Mouse (Mus musculus): ENCODE measurements around the gene Klhl2. TPM values are rescaled to one million over a fixed set of nuclear protein-coding genes. Genes with fewer than 3 reads are reported as not detected.

Klhl2 gene
- polyA plus RNA-seq, 2 experiments, result 9.5 to 12.4 TPM

GRCm38 (mm10) chr8:64769586-64769985 lies 80.2 kb downstream of the Klhl2 start:
- WGBS, result 68% methylated on average over 7 of the region's 7 CpGs

GRCm38 (mm10) chr8:64768645-64769044 lies 81.2 kb downstream of the Klhl2 start:
- no peaks in the 10 kb centered on the region for H3K27me3 ChIP-seq (ENCODE audit: control insufficient read depth, insufficient read depth, low read length)
- no peak overlapping the region for H3K27ac ChIP-seq (replicated peaks; ENCODE audit: low read depth, low read length)
- WGBS, result 86% methylated on average over 9 of the region's 9 CpGs
- H3K4me2 ChIP-seq (replicated peaks; ENCODE audit: low read depth, low read length, severe bottlenecking), result no peak overlapping the region
- H3K36me3 ChIP-seq (ENCODE audit: control insufficient read depth, insufficient read depth, low read length), result 0 out of 2 replicates have a peak, but pooled peaks cover 3% of the 10 kb centered on the region
- no peaks in the 10 kb centered on the region for H3K9me3 ChIP-seq (ENCODE audit: control insufficient read depth, low read length)
- no peak for TF ChIP-seq POLR2A (IDR thresholded peaks at IDR 0.05; ENCODE audit: borderline replicate concordance, extremely low read depth, insufficient read depth, insufficient read length)
- no peaks in the 10 kb centered on the region for H3K4me1 ChIP-seq (ENCODE audit: control insufficient read depth, insufficient read depth, low read length)
- DNase-seq (ENCODE audit: low spot score) (no peak), ATAC-seq (ENCODE audit: low FRiP score, low read depth) (no peak)
- H3K9ac ChIP-seq (ENCODE audit: low read depth, low read length, severe bottlenecking), result no peak overlapping the region
- H3K4me3 ChIP-seq (replicated peaks; ENCODE audit: low read length), result no peak overlapping the region

More at GRCm38 (mm10) chr8:64769586-64769985, 80.2 kb downstream of the Klhl2 start:
- Histone ChIP-seq H3K4me2 (replicated peaks; ENCODE audit: low read depth, low read length, severe bottlenecking) (no peak overlapping the region), H3K36me3 (ENCODE audit: control insufficient read depth, insufficient read depth, low read length) (0 out of 2 replicates have a peak, but pooled peaks cover 3% of the 10 kb centered on the region), H3K27me3 (ENCODE audit: control insufficient read depth, insufficient read depth, low read length) (no peaks in the 10 kb centered on the region), H3K9ac (ENCODE audit: low read depth, low read length, severe bottlenecking) (no peak overlapping the region), H3K27ac (replicated peaks; ENCODE audit: low read depth, low read length) (no peak overlapping the region), H3K4me3 (replicated peaks; ENCODE audit: low read length) (no peak overlapping the region), H3K9me3 (ENCODE audit: control insufficient read depth, low read length) (no peaks in the 10 kb centered on the region), H3K4me1 (ENCODE audit: control insufficient read depth, insufficient read depth, low read length) (no peaks in the 10 kb centered on the region)
- no peak for ATAC-seq (ENCODE audit: low FRiP score, low read depth)
- no peak for DNase-seq (ENCODE audit: low spot score)
- TF ChIP-seq POLR2A (IDR thresholded peaks at IDR 0.05; ENCODE audit: borderline replicate concordance, extremely low read depth, insufficient read depth, insufficient read length), result no peak

- TF ChIP-seq POLR2A (IDR thresholded peaks at IDR 0.05; ENCODE audit: borderline replicate concordance, extremely low read depth, insufficient read depth, insufficient read length), result no peak
- H3K36me3 ChIP-seq (ENCODE audit: control insufficient read depth, insufficient read depth, low read length), result 0 out of 2 replicates have a peak, but pooled peaks cover 3% of the 10 kb centered on the region
- no peaks in the 10 kb centered on the region for H3K9me3 ChIP-seq (ENCODE audit: control insufficient read depth, low read length)
- no peak for DNase-seq (ENCODE audit: low spot score)
- 94% methylated on average over 9 of the region's 9 CpGs for WGBS
- no peak overlapping the region for H3K4me3 ChIP-seq (replicated peaks; ENCODE audit: low read length)
- H3K4me1 ChIP-seq (ENCODE audit: control insufficient read depth, insufficient read depth, low read length), result no peaks in the 10 kb centered on the region
- H3K27ac ChIP-seq (replicated peaks; ENCODE audit: low read depth, low read length), result no peak overlapping the region
- no peak overlapping the region for H3K4me2 ChIP-seq (replicated peaks; ENCODE audit: low read depth, low read length, severe bottlenecking)
- ATAC-seq (ENCODE audit: low FRiP score, low read depth), result no peak
- H3K9ac ChIP-seq (ENCODE audit: low read depth, low read length, severe bottlenecking), result no peak overlapping the region
- no peaks in the 10 kb centered on the region for H3K27me3 ChIP-seq (ENCODE audit: control insufficient read depth, insufficient read depth, low read length)
Observed at GRCm38 (mm10) chr8:64767047-64767446, 82.8 kb downstream of the Klhl2 start.

- Histone ChIP-seq H3K4me2 (replicated peaks; ENCODE audit: low read depth, low read length, severe bottlenecking) (no peak overlapping the region), H3K9ac (ENCODE audit: low read depth, low read length, severe bottlenecking) (no peak overlapping the region), H3K36me3 (ENCODE audit: control insufficient read depth, insufficient read depth, low read length) (0 out of 2 replicates have a peak, but pooled peaks cover 3% of the 10 kb centered on the region), H3K9me3 (ENCODE audit: control insufficient read depth, low read length) (no peaks in the 10 kb centered on the region), H3K27ac (replicated peaks; ENCODE audit: low read depth, low read length) (no peak overlapping the region), H3K4me1 (ENCODE audit: control insufficient read depth, insufficient read depth, low read length) (no peaks in the 10 kb centered on the region), H3K27me3 (ENCODE audit: control insufficient read depth, insufficient read depth, low read length) (no peaks in the 10 kb centered on the region), H3K4me3 (replicated peaks; ENCODE audit: low read length) (no peak overlapping the region)
- ATAC-seq (ENCODE audit: low FRiP score, low read depth) (no peak), DNase-seq (ENCODE audit: low spot score) (no peak)
- no peak for TF ChIP-seq POLR2A (IDR thresholded peaks at IDR 0.05; ENCODE audit: borderline replicate concordance, extremely low read depth, insufficient read depth, insufficient read length)
- WGBS, result 51% methylated on average over 9 of the region's 9 CpGs
Observed at GRCm38 (mm10) chr8:64764075-64764474, 85.7 kb downstream of the Klhl2 start.

- Histone ChIP-seq H3K9me3 (ENCODE audit: control insufficient read depth, low read length) (no peaks in the 10 kb centered on the region), H3K4me2 (replicated peaks; ENCODE audit: low read depth, low read length, severe bottlenecking) (no peak overlapping the region), H3K4me1 (ENCODE audit: control insufficient read depth, insufficient read depth, low read length) (no peaks in the 10 kb centered on the region), H3K36me3 (ENCODE audit: control insufficient read depth, insufficient read depth, low read length) (peaks cover 3% of the 10 kb centered on the region; the same call in 1 of the 2 replicates), H3K27me3 (ENCODE audit: control insufficient read depth, insufficient read depth, low read length) (no peaks in the 10 kb centered on the region), H3K9ac (ENCODE audit: low read depth, low read length, severe bottlenecking) (no peak overlapping the region), H3K4me3 (replicated peaks; ENCODE audit: low read length) (no peak overlapping the region), H3K27ac (replicated peaks; ENCODE audit: low read depth, low read length) (no peak overlapping the region)
- 94% methylated on average over 1 of the region's 1 CpGs for WGBS
- DNase-seq (ENCODE audit: low spot score) (no peak), ATAC-seq (ENCODE audit: low FRiP score, low read depth) (no peak)
- TF ChIP-seq POLR2A (IDR thresholded peaks at IDR 0.05; ENCODE audit: borderline replicate concordance, extremely low read depth, insufficient read depth, insufficient read length), result no peak
Observed at GRCm38 (mm10) chr8:64762751-64763150, 87.1 kb downstream of the Klhl2 start.

GRCm38 (mm10) chr8:64761430-64761829 lies 88.4 kb downstream of the Klhl2 start:
- Histone ChIP-seq H3K4me3 (replicated peaks; ENCODE audit: low read length) (no peak overlapping the region), H3K4me1 (ENCODE audit: control insufficient read depth, insufficient read depth, low read length) (no peaks in the 10 kb centered on the region), H3K9me3 (ENCODE audit: control insufficient read depth, low read length) (no peaks in the 10 kb centered on the region), H3K9ac (ENCODE audit: low read depth, low read length, severe bottlenecking) (no peak overlapping the region), H3K27ac (replicated peaks; ENCODE audit: low read depth, low read length) (no peak overlapping the region), H3K27me3 (ENCODE audit: control insufficient read depth, insufficient read depth, low read length) (no peaks in the 10 kb centered on the region), H3K4me2 (replicated peaks; ENCODE audit: low read depth, low read length, severe bottlenecking) (no peak overlapping the region), H3K36me3 (ENCODE audit: control insufficient read depth, insufficient read depth, low read length) (no peaks in the 10 kb centered on the region; the same call in 1 of the 2 replicates)
- TF ChIP-seq POLR2A (IDR thresholded peaks at IDR 0.05; ENCODE audit: borderline replicate concordance, extremely low read depth, insufficient read depth, insufficient read length), result no peak
- ATAC-seq (ENCODE audit: low FRiP score, low read depth), result no peak
- DNase-seq (ENCODE audit: low spot score), result no peak
- 81% methylated on average over 8 of the region's 8 CpGs for WGBS
